Mouse (Mus musculus) myocyte (in vitro differentiated cells): ENCODE data around the gene Fam171a2. TPM values are rescaled to one million over a fixed set of nuclear protein-coding genes. Genes with fewer than 3 reads are reported as not detected.
A peak's percentile ranks its signal among the peaks of the same experiment; 100 is the strongest.

ENCODE experiments used
- H3K27me3 ChIP-seq: one replicate; pipeline ENCODE4 v1.6.1; 2011; ENCODE audit not compliant: control insufficient read depth, insufficient read depth, insufficient read length
- H3K36me3 ChIP-seq: one replicate; pipeline ENCODE4 v1.6.1; 2011; ENCODE audit not compliant: control insufficient read depth, insufficient read depth
- H3K4me2 ChIP-seq: one replicate; pipeline ENCODE4 v1.6.1; 2011; ENCODE audit warnings: low read depth, control low read depth
- H3K4me3 ChIP-seq: one replicate; pipeline ENCODE4 v1.5.1; 2011; ENCODE audit warnings: mild to moderate bottlenecking, control low read depth, moderate library complexity
- H3K79me2 ChIP-seq: one replicate; pipeline ENCODE4 v1.6.1; 2011; ENCODE audit not compliant: control insufficient read depth, insufficient read depth
- H3ac ChIP-seq: one replicate; pipeline ENCODE4 v1.6.1; 2011; ENCODE audit not compliant: control insufficient read depth, insufficient read length
- CEBPB ChIP-seq: IDR thresholded peaks from 2 replicates; pipeline ENCODE4 v1.6.1; 2011; ENCODE audit warnings: mild to moderate bottlenecking, moderate library complexity; ENCODE audit not compliant: poor library complexity, insufficient read depth, severe bottlenecking
- E2F4 ChIP-seq: IDR thresholded peaks from one replicate; pipeline ENCODE4 v1.6.1; 2011; ENCODE audit warnings: mild to moderate bottlenecking, control low read depth, moderate library complexity; ENCODE audit not compliant: insufficient read depth
- MAX ChIP-seq: IDR thresholded peaks from one replicate; pipeline ENCODE4 v1.6.1; 2011; ENCODE audit warnings: low read depth, mild to moderate bottlenecking, control low read depth
- MYOD1 ChIP-seq, 3 experiments: IDR thresholded peaks; one replicate each; pipeline ENCODE4 v1.6.1; 2011; ENCODE audit warnings: control low read depth in 2 of 3, low read depth in 2 of 3, mild to moderate bottlenecking in 2 of 3, moderate library complexity in 1 of 3; ENCODE audit not compliant: insufficient read length in 2 of 3, control insufficient read depth in 1 of 3
- MYOG ChIP-seq, 3 experiments: IDR thresholded peaks; one replicate each; pipeline ENCODE4 v1.6.1; 2011; ENCODE audit warnings: control low read depth in 2 of 3, low read depth in 2 of 3, mild to moderate bottlenecking in 2 of 3; ENCODE audit not compliant: insufficient read length in 2 of 3, control insufficient read depth in 1 of 3, insufficient read depth in 1 of 3
- POLR2A ChIP-seq: IDR thresholded peaks from one replicate; pipeline ENCODE4 v1.6.1; 2011; ENCODE audit warnings: low read depth, mild to moderate bottlenecking, control low read depth, moderate library complexity; ENCODE audit not compliant: insufficient read length
- POLR2AphosphoS2 ChIP-seq: IDR thresholded peaks from one replicate; pipeline ENCODE4 v1.6.1; 2011; ENCODE audit warnings: low read depth, control low read depth; ENCODE audit not compliant: insufficient read length
- REST ChIP-seq: IDR thresholded peaks from one replicate; pipeline ENCODE4 v1.6.1; 2011; ENCODE audit warnings: mild to moderate bottlenecking, control low read depth, moderate library complexity; ENCODE audit not compliant: insufficient read depth, insufficient read length
- SRF ChIP-seq: IDR thresholded peaks from one replicate; pipeline ENCODE4 v1.6.1; 2011; ENCODE audit warnings: low read depth; ENCODE audit not compliant: control insufficient read depth, insufficient read length
- TCF12 ChIP-seq: IDR thresholded peaks from one replicate; pipeline ENCODE4 v1.6.1; 2011; ENCODE audit warnings: mild to moderate bottlenecking, control low read depth; ENCODE audit not compliant: poor library complexity, insufficient read depth, severe bottlenecking
- TCF3 ChIP-seq: IDR thresholded peaks from one replicate; pipeline ENCODE4 v1.6.1; 2011; ENCODE audit warnings: low read depth, control low read depth; ENCODE audit not compliant: insufficient read length
- USF1 ChIP-seq: IDR thresholded peaks from one replicate; pipeline ENCODE4 v1.6.1; 2011; ENCODE audit warnings: low read depth, mild to moderate bottlenecking, control low read depth, moderate library complexity
- polyA plus RNA-seq: library from polyadenylated mRNA; unstranded; fragments of >200 nt; fragmentation: generic; extraction: Trizol; gene quantifications from one replicate; pipeline ENCODE4 v1.2.1, GENCODE M21; 2012; ENCODE audit warnings: missing spikeins

Fam171a2 gene
- polyA plus RNA-seq, 1 experiment, result 162 TPM

- Histone ChIP-seq H3ac (no peak overlapping the region), H3K36me3 (no peaks in the 10 kb centered on the region), H3K27me3 (peaks cover 5% of the 10 kb centered on the region), H3K4me3 (peak overlapping the region; percentile 26), H3K4me2 (peak overlapping the region; percentile 100), H3K79me2 (no peaks in the 10 kb centered on the region)
- TF ChIP-seq POLR2AphosphoS2, result peak; percentile 18
- TF ChIP-seq POLR2A, result peak; percentile 64
- peak in 2 of 3 experiments; percentile 21 to 66 for TF ChIP-seq MYOD1 (IDR thresholded peaks at IDR 0.05; ENCODE audit: control insufficient read depth in 1 of 3, insufficient read length in 2 of 3, low read depth in 2 of 3)
- no peak for TF ChIP-seq E2F4
- TF ChIP-seq SRF, result no peak
- peak in 1 of 3 experiments; percentile 20 for TF ChIP-seq MYOG (IDR thresholded peaks at IDR 0.05; ENCODE audit: control insufficient read depth in 1 of 3, insufficient read depth in 1 of 3, insufficient read length in 2 of 3, low read depth in 2 of 3)
- no peak for TF ChIP-seq CEBPB
Measured at GRCm38 (mm10) chr11:102455740-102456396, 8.4 kb upstream of the Fam171a2 start.

GRCm38 (mm10) chr11:102453131-102453530 is 5.6 kb upstream of the Fam171a2 start:
- H3K36me3 ChIP-seq, result no peaks in the 10 kb centered on the region
- TF ChIP-seq REST (no peak), SRF (no peak), POLR2A (no peak), E2F4 (no peak)
- no peak overlapping the region for H3ac ChIP-seq
- no peaks in the 10 kb centered on the region for H3K79me2 ChIP-seq
- peaks cover 15% of the 10 kb centered on the region for H3K27me3 ChIP-seq
- H3K4me2 ChIP-seq, result no peak overlapping the region
- H3K4me3 ChIP-seq, result no peak overlapping the region

GRCm38 (mm10) chr11:102449043-102450008 is 1.8 kb upstream of the Fam171a2 start:
- no peak overlapping the region for H3K4me2 ChIP-seq
- no peak for TF ChIP-seq TCF3
- TF ChIP-seq MYOD1 (IDR thresholded peaks at IDR 0.05; ENCODE audit: control insufficient read depth in 1 of 3, insufficient read length in 2 of 3, low read depth in 2 of 3), result no peak
- no peak for TF ChIP-seq MAX
- no peak for TF ChIP-seq POLR2A
- TF ChIP-seq MYOG (IDR thresholded peaks at IDR 0.05; ENCODE audit: control insufficient read depth in 1 of 3, insufficient read depth in 1 of 3, insufficient read length in 2 of 3, low read depth in 2 of 3), result no peak
- TF ChIP-seq USF1, result no peak
- no peak for TF ChIP-seq REST
- no peak for TF ChIP-seq POLR2AphosphoS2
- TF ChIP-seq TCF12, result no peak
- TF ChIP-seq SRF, result no peak
- no peak for TF ChIP-seq E2F4
- TF ChIP-seq CEBPB, result no peak
- no peak overlapping the region for H3ac ChIP-seq
- H3K79me2 ChIP-seq, result no peaks in the 10 kb centered on the region
- H3K27me3 ChIP-seq, result peaks cover 15% of the 10 kb centered on the region
- H3K4me3 ChIP-seq, result no peak overlapping the region
- no peaks in the 10 kb centered on the region for H3K36me3 ChIP-seq

GRCm38 (mm10) chr11:102448327-102448726 is 845 bp upstream of the Fam171a2 start:
- Histone ChIP-seq H3K4me3 (no peak overlapping the region), H3K4me2 (peak overlapping the region; percentile 77), H3K79me2 (no peaks in the 10 kb centered on the region)

More at GRCm38 (mm10) chr11:102448327-102448726, 845 bp upstream of the Fam171a2 start:
- no peak overlapping the region for H3ac ChIP-seq
- no peaks in the 10 kb centered on the region for H3K36me3 ChIP-seq
- TF ChIP-seq MYOG (IDR thresholded peaks at IDR 0.05; ENCODE audit: control insufficient read depth in 1 of 3, insufficient read depth in 1 of 3, insufficient read length in 2 of 3, low read depth in 2 of 3), result peak in 1 of 3 experiments; percentile 36
- peak in 2 of 3 experiments; percentile 22 to 67 for TF ChIP-seq MYOD1 (IDR thresholded peaks at IDR 0.05; ENCODE audit: control insufficient read depth in 1 of 3, insufficient read length in 2 of 3, low read depth in 2 of 3)
- TF ChIP-seq MAX, result no peak
- peaks cover 13% of the 10 kb centered on the region for H3K27me3 ChIP-seq
